Mouse (Mus musculus): Measurements from ENCODE around the gene Lrg1. TPM values are rescaled to one million over a fixed set of nuclear protein-coding genes. Genes with fewer than 3 reads are reported as not detected.

Lrg1 gene
- total RNA-seq, 4 experiments from 2014 or later = 1.5 to 3.4 (median 2.0) TPM

DNA sequence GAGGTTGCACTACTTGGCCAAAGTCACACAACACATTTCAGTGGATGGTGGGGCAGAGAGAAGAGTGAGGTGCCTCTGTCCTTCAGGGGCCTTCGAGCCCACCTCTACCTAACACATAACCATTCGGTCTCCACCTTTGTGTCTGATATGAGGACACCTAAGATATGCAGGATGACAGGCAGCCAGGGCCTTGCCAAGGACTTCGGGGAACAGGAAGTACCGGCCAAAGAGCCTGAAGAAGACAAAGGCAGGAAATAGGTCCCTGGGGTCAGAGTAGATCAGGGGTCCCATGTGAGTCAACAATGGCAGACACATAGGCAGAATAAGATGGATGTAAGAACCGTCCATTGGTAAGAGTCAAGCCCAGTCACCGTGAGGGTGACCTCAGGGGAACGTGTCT is 14.8 kb upstream of the Lrg1 start:
- no peak for DNase-seq (ENCODE audit: low spot score in 2 of 2)

DNA sequence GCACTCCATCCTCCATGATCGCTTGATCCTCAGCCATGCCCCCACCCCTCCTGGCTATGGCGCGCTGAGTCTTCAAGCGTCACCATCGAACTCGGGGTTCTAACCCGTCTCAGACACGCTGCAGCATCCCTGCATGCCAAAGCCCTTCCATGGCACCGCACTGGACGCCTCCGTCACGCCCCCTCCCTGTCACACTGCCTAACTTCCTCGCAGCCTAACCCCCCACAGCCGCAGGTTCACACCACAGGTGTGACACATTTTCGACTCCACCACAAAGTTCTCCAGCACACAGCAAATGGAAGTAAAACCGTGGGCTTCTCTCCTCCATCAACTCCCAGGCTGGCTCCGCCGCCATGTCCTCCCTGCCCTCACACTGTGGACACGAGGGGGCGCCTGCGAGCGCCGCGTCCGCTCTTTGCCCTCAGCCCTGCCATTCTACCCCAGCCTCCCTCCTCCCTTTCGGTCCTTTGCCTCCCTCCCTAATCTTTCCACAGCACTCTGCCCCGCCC is 12.7 kb upstream of the Lrg1 start:
- DNase-seq (ENCODE audit: low spot score in 2 of 2) = no peak

DNA sequence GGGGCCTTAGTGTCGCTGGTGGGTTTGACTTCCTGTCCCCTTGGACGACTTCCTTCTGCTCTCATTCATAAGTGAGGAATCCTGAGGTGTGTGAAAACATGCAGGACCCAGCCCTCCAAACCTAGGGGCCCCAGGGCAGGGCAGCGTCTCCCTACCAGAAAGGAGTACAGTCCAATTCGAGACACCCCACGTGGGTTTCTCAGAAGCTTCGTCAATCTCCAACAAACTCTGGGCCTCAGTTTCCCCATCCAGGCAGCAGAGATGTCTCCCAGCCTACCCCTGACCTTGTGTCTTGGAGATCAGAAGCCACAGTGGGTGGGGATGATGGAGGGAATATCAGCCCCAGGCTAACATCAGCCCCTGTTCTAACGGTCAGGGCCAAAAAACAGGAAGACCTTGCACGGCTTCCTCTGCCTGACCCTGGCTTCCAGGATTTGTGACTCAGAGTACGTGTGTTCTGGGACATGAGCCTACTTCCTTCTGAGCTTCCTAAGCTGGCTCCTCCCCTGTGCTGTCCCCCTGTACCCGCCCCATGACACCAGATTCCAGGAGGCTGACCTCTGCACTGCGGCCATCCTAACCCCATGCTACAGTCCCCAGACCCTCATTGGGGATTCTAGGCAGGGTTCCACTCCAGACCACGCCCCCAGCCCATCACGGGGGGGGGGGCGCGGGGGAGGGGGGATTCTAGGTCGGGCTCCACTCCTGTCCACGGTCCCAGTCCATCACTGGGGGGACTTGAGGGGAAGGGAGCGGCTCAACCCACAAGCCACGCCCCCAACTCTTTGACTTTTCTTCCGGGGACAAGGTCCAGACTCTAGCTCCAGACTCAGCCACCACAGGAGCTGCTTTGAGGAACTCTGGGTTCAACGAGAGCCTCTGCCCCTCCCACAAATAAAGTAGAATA is 11.9 kb upstream of the Lrg1 start:
- no peak for DNase-seq (ENCODE audit: low spot score in 2 of 2)

- DNase-seq (ENCODE audit: low spot score in 2 of 2) = no peak
Measured at GRCm38 (mm10) chr17:56132661-56133060, 10.9 kb upstream of the Lrg1 start.

DNA sequence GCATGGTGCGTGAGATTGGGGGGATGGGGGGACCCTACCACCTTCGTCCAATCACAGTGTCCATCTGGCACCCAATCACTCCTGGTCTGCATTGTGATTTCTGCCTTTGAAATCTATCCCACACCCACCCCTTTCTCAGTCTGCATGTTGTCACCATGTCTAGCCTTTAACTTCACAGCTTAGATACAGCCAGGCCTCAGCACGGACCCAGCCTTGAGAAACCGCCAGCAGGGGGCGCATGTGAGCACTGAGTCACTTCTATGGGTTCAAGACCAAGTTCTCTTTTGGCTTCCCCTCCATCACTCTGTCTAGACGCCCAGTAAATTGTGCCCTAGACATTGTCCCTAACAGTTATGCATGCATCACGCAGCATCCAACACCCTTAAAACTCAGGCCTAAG is 10.0 kb upstream of the Lrg1 start:
- no peak for DNase-seq (ENCODE audit: low spot score in 2 of 2)

GRCm38 (mm10) chr17:56131136-56131535 is 9.3 kb upstream of the Lrg1 start:
- no peak for DNase-seq (ENCODE audit: low spot score in 2 of 2)

DNA sequence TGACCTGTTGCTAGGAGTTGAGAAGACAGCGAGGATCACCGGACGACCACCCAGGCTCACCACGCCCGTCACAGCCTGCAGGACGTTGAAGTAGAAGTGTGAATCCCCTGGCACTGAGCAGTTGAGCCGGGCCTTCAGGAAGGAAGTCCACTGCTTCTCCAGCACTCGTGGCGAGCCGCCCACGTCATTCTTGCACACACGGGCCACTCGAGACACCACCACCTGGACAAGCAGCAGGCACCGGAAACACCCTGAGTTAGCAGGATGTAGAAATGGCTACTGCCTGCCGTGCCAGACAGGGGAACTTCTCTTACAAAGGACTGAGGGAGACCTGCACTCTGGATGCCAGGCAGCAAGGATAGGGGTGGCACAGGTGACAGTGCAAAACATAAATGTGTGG is 6.4 kb upstream of the Lrg1 start:
- no peak for DNase-seq (ENCODE audit: low spot score in 2 of 2)

DNA sequence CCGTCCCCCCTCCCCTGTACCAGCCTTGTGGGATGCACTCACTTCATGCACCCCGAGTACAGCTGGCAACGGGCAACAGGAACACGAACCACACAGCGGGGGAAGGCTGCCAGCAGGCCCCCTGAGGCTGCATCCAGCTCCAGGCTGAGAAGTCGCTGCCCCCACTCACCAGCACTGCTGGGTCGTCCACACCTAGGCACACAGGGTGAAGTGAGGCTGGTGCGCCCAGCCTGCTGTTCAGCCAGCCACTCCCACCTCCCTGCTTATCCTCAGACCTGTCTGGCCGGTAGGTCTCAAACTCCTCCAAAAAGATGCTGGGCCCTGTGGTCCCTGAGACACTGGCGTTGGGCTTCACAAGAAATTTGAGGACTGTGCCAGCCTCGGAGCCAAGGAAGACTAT is 4.4 kb upstream of the Lrg1 start:
- no peak for DNase-seq (ENCODE audit: low spot score in 2 of 2)

GRCm38 (mm10) chr17:56125276-56125630 is 3.5 kb upstream of the Lrg1 start:
- DNase-seq (ENCODE audit: low spot score in 2 of 2) = no peak

DNA sequence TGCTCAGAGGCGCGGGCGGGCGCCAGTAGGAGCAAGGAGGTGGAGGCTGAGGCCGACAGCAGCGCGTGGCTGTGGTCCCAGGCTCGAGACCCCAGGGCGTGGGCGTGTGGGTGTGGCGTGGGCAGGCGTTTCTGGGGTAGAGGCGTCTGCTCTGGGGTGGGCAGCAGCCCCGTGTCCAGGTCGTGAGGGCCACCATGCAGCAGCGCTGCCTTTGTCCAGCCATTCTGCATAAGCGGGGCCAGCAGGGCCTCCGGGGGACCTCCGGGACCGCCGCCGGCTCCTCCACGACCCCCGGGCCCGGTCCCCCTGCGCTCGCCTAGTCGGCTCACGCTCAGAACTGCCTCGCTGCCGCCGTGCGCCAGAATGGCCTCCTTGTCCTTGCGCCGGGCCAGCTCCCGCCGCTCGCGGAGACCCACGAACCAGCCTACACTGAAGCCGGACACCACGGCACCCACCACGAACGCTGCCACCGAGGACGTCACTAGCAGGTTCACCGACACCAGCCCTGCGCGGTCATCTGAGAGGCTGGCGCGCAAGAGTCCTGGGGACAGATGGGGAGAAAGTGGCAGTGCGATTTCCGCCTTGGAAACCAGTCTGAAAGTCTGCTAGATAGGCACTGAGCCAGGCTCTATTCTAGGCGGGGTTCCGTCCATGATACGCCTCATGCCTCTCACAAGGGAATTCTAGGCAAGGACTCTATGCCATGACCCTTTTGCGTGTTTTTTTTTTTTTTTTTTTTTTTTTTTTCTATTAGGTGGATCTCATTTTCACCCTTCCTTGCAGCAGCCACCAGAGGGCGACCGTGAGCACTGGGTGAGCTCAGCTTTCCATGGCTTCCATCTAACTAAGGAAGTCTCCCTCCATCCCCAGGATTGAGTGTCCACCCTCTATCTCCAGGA is 2.8 kb upstream of the Lrg1 start:
- no peak for DNase-seq (ENCODE audit: low spot score in 2 of 2)

- DNase-seq (ENCODE audit: low spot score in 2 of 2) = no peak
Measured at GRCm38 (mm10) chr17:56123681-56124340, 2.0 kb upstream of the Lrg1 start.

DNA sequence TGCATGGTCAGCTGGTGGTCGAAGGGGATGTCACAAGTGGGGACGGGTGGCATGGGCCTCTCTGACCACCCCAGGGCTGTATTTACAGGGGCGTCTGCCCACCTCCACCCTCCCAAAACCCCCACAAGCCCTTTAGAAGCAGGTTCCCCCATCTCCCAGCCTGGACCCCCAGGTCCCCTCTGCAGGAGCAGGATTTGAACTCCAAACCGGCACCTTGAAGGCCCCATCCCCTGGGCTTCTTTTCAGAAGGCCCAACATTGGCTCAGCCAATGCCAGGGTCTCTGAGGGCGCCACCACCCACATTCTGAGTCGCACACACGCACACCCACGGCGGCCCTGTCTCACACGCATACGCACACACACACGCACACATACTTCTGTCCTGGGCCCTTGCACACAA is 1.4 kb upstream of the Lrg1 start:
- no peak for DNase-seq (ENCODE audit: low spot score in 2 of 2)

DNA sequence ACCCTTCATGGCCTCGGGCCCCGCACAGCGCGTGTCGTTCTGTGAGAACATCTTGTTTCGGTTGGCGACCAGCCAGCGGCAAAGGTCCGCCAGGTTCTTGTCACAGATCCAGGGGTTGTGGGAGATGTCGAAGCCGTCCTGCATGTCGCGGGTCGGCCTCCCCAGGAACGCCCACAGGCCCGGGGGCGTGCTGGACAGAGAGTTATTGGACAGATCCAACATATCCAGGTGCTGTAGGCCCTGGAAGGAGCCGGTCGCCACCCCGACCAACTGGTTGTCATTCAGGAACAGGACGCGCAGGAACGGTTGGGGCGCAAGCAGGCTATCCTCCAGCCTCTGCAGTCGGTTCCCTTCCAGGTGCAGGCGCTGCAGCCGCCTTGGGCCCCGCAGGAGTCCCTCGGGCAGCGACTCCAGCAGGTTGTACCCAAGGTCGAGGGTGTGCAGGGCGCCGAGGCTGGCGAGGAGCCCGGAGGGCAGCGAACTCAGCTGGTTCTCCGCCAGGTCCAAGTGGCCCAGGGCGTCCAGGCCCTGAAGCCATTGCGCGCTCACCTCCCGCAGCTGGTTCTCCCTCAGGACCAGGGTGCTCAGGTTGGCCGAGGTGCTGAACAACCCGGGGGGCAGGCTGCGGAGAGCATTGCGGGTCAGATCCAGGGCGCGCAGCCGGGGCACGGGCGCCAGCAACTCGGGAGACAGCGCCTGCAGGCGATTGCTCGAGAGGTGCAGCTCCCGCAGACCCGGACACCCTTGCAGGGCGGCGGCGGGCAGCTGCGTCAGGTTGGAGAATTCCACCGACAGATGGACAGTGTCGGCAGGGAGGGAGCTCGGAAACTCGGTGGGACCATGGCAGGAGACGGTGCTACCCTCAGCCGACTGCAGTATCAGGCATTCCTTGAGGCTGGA is 1.6 kb downstream of the Lrg1 start:
- no peak for DNase-seq (ENCODE audit: low spot score in 2 of 2)

DNA sequence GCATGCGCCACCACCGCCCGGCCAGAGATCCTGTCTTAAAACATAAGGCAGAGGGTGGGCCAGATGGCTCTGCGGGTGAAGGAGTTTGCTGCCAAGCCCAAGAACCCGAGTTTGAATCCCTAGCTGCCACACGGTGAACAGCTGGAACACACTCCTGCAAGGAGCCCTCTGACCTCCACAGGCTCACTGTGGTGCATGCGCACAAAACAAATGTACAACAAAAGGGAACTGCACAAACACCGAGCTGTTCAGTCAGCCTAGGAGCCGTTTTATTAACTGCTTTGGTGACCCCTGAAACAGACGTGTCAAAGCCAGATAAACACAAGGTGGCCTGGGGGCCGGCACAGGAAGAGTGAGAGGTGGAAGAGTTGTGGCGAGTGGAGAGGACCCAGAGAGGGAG is 2.4 kb downstream of the Lrg1 start:
- no peak for DNase-seq (ENCODE audit: low spot score in 2 of 2)

- no peak for DNase-seq (ENCODE audit: low spot score in 2 of 2)
Measured at GRCm38 (mm10) chr17:56117251-56117710, 4.5 kb downstream of the Lrg1 start, which contains the start of gene Plin5. Gene Plin5 (minus strand): TSS chr17:56117596.

DNA sequence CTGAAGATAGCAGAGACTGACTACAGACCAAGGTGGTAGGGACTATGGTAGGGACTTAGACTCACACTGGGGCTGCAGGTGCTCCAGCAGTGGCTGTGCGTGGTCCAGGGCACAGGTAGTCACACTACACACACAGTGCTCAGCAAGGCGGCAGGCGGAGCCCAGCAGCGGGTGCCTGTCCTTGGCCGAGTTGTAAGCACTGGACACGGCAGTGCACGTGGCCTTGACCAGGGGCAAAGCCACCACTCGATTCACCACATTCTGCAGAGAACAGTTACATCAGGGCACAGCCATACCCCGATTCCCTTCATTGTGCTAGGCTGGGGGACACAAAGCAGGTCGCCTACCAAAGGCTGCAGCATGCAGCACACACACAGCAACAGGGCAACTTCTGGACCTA is 5.6 kb downstream of the Lrg1 start:
- no peak for DNase-seq (ENCODE audit: low spot score in 2 of 2)

GRCm38 (mm10) chr17:56112743-56113142 is 9.1 kb downstream of the Lrg1 start:
- DNase-seq (ENCODE audit: low spot score in 2 of 2) = no peak

DNA sequence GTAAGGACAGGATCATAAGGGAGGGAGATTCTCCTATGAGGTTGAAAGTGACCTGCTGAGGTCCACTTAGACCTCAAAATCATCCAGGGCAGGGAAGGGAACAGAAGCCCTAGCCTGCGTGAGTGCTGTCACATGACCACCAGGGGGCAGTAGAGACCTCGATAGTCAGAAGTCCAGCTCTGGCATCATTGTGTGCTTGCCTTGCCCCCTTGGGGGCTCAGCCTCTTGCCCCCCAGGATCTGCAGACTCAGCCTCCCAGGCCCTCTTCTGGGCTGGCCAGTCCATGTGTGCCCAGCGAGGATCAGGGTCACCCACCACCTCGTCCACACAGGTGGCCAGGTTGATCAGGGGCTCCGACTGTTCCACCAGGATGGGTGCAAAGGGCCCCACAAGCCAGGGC is 9.9 kb downstream of the Lrg1 start:
- no peak for DNase-seq (ENCODE audit: low spot score in 2 of 2)

- DNase-seq (ENCODE audit: low spot score in 2 of 2) = no peak
Measured at GRCm38 (mm10) chr17:56111021-56111420, 10.8 kb downstream of the Lrg1 start.

DNA sequence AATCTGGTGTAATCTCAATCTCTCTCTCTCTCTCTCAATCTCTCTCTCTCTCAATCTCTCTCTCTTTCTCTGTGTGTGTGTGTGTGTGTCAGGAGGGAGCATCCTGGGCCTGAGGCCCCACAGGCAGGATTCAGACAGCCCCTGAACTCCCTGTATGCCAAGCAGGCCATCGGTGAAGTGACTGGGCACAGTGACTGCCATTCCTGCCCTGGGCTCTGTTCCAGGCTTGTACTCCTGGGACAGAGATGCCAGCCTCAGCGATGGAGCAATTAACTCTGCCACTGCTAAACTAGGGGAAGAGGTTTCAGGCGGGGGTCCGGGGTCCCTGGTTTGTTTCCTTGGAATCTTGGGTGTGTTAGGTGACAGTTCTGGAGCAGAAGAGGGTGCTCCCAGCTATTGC is 11.2 kb downstream of the Lrg1 start:
- no peak for DNase-seq (ENCODE audit: low spot score in 2 of 2)
